Mouse (Mus musculus): ENCODE results near the gene Mex3d.

DNA sequence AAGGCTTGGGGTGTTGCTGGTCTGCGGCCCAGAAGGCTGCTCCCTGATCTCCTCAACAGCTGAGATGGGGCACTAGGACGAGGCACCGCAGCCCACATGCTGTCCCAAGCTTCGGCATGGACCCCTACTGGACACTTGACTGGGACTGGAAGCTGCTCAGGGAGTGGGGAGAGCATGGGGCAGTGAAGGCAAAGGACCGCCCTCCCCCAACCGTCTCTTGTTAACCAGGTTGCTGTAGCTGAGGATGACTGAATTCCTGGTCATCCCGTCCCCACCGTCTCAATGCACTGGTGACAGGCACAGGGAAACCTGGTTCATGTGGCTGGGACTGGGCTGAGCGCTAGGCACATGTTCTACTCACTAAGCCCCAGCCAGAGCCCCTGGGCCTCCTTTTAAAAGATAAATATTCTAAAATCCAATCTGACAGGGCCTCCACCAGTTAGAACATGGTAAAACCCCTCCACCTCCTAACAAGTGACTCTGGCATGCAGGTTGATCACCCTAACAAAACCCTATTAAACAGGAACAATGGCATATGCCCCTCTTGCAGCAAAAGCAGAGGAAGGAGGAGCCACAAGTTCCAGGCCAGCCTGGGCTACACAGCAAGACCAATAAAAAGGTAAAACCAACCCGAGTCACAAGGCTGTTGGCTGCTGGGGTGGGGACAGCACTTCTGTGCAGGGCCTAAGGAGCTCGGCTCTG, 9.5 kb upstream of the Mex3d start:
- TF ChIP-seq TAL1 (IDR thresholded peaks at IDR 0.05; ENCODE audit: low read length) (no peak), GATA1 (IDR thresholded peaks at IDR 0.05; ENCODE audit: low read length) (no peak)

Data from erythroblast, embryonic 14.5 days (primary cell).